Mouse (Mus musculus): ENCODE measurements around the gene Mipep. TPM values are rescaled to one million over a fixed set of nuclear protein-coding genes. Genes with fewer than 3 reads are reported as not detected.

Gene Mipep
- polyA plus RNA-seq, 1 experiment from 2014 or later = 20.5 TPM

DNA sequence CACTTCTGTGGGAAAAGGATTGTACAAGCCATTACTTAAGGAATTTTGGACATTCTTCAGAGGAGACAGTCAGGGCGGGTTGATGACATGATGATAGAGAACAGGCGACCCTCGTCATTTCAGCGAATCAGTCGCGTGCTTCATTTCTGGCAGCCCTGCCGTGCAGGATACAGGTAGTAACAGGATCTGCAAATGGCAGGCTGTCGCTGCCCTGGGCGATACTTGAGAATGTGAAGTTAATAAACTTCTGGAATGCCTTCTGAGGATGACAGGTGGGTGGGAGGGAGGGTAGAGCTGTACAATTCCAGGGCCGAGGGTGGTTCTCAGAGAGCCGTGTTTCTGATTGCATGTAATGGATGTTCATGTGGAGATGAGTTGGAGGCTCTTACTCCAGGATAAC, 82.0 kb downstream of the Mipep start:
- Histone ChIP-seq H3K4me1 (replicated peaks; ENCODE audit: control insufficient read depth, insufficient read depth, low read length) (no peaks in the 10 kb centered on the region), H3K9ac (replicated peaks; ENCODE audit: low read depth, low read length) (no peak overlapping the region), H3K4me2 (ENCODE audit: low read length) (no peak overlapping the region), H3K36me3 (ENCODE audit: control insufficient read depth, insufficient read depth) (no peaks in the 10 kb centered on the region), H3K9me3 (ENCODE audit: control insufficient read depth, low read length) (no peaks in the 10 kb centered on the region), H3K27me3 (replicated peaks; ENCODE audit: control insufficient read depth, insufficient read depth, low read length) (no peaks in the 10 kb centered on the region), H3K4me3 (replicated peaks; ENCODE audit: low read length) (no peak overlapping the region), H3K27ac (ENCODE audit: low read length) (no peak overlapping the region)
- whole genome bisulfite sequencing = 83% methylated on average over 11 of the region's 11 CpGs
- ATAC-seq = no peak

DNA sequence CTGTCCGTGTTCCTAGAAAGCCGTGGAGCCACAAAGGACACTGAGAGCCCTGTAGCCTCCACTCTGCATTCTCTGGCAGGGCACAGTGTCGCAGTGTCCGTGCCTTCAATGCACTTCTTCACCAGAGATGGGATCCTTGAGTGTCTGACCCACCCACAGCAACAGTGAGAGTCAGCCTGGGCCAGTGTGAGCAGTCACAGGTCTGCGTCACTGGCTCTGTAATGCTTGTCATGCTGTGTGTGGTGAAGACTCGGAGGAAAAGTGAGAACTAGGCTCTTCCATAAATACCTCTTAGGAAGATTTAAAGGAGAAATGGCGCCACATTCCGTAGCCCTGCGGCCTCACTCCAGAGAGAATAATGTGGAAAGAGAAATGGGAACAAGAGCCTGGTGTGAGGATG, 84.0 kb downstream of the Mipep start:
- WGBS = 22% methylated on average over 9 of the region's 9 CpGs
- no peak for ATAC-seq
- no peak overlapping the region for H3K9ac ChIP-seq (replicated peaks; ENCODE audit: low read depth, low read length)

GRCm38 (mm10) chr14:60871831-60872230, 87.5 kb downstream of the Mipep start:
- ATAC-seq = no peak
- Histone ChIP-seq H3K36me3 (ENCODE audit: control insufficient read depth, insufficient read depth) (peaks cover 2% of the 10 kb centered on the region; the same call in 1 of the 2 replicates), H3K4me3 (replicated peaks; ENCODE audit: low read length) (no peak overlapping the region), H3K27me3 (replicated peaks; ENCODE audit: control insufficient read depth, insufficient read depth, low read length) (no peaks in the 10 kb centered on the region), H3K9me3 (ENCODE audit: control insufficient read depth, low read length) (no peaks in the 10 kb centered on the region), H3K27ac (ENCODE audit: low read length) (no peak overlapping the region), H3K9ac (replicated peaks; ENCODE audit: low read depth, low read length) (no peak overlapping the region), H3K4me2 (ENCODE audit: low read length) (no peak overlapping the region), H3K4me1 (replicated peaks; ENCODE audit: control insufficient read depth, insufficient read depth, low read length) (no peaks in the 10 kb centered on the region)
- 89% methylated on average over 8 of the region's 8 CpGs for WGBS

More for the DNA sequence above, 84.0 kb downstream of the Mipep start:
- Histone ChIP-seq H3K27ac (ENCODE audit: low read length) (no peak overlapping the region), H3K4me1 (replicated peaks; ENCODE audit: control insufficient read depth, insufficient read depth, low read length) (no peaks in the 10 kb centered on the region), H3K4me3 (replicated peaks; ENCODE audit: low read length) (no peak overlapping the region), H3K36me3 (ENCODE audit: control insufficient read depth, insufficient read depth) (no peaks in the 10 kb centered on the region), H3K4me2 (ENCODE audit: low read length) (no peak overlapping the region), H3K27me3 (replicated peaks; ENCODE audit: control insufficient read depth, insufficient read depth, low read length) (no peaks in the 10 kb centered on the region), H3K9me3 (ENCODE audit: control insufficient read depth, low read length) (no peaks in the 10 kb centered on the region)

GRCm38 (mm10) chr14:60882106-60882505, 97.7 kb downstream of the Mipep start:
- peaks cover 4% of the 10 kb centered on the region for H3K36me3 ChIP-seq (ENCODE audit: control insufficient read depth, insufficient read depth)
- no peak for ATAC-seq
- H3K4me1 ChIP-seq (replicated peaks; ENCODE audit: control insufficient read depth, insufficient read depth, low read length) = no peaks in the 10 kb centered on the region
- H3K9me3 ChIP-seq (ENCODE audit: control insufficient read depth, low read length) = peaks cover 5% of the 10 kb centered on the region; the same call in 1 of the 2 replicates
- no peak overlapping the region for H3K27ac ChIP-seq (ENCODE audit: low read length)
- no peak overlapping the region for H3K9ac ChIP-seq (replicated peaks; ENCODE audit: low read depth, low read length)
- no peak overlapping the region for H3K4me2 ChIP-seq (ENCODE audit: low read length)
- no peaks in the 10 kb centered on the region for H3K27me3 ChIP-seq (replicated peaks; ENCODE audit: control insufficient read depth, insufficient read depth, low read length)
- 93% methylated on average over 5 of the region's 5 CpGs for WGBS
- H3K4me3 ChIP-seq (replicated peaks; ENCODE audit: low read length) = no peak overlapping the region

- whole genome bisulfite sequencing = 91% methylated on average over 4 of the region's 4 CpGs
- Histone ChIP-seq H3K27ac (ENCODE audit: low read length) (no peak overlapping the region), H3K4me2 (ENCODE audit: low read length) (no peak overlapping the region), H3K4me1 (replicated peaks; ENCODE audit: control insufficient read depth, insufficient read depth, low read length) (no peaks in the 10 kb centered on the region), H3K27me3 (replicated peaks; ENCODE audit: control insufficient read depth, insufficient read depth, low read length) (no peaks in the 10 kb centered on the region), H3K9me3 (ENCODE audit: control insufficient read depth, low read length) (peaks cover 5% of the 10 kb centered on the region; the same call in 1 of the 2 replicates), H3K36me3 (ENCODE audit: control insufficient read depth, insufficient read depth) (peaks cover 4% of the 10 kb centered on the region), H3K4me3 (replicated peaks; ENCODE audit: low read length) (no peak overlapping the region), H3K9ac (replicated peaks; ENCODE audit: low read depth, low read length) (no peak overlapping the region)
- no peak for ATAC-seq
Measured at GRCm38 (mm10) chr14:60882681-60883080, 98.3 kb downstream of the Mipep start.

DNA sequence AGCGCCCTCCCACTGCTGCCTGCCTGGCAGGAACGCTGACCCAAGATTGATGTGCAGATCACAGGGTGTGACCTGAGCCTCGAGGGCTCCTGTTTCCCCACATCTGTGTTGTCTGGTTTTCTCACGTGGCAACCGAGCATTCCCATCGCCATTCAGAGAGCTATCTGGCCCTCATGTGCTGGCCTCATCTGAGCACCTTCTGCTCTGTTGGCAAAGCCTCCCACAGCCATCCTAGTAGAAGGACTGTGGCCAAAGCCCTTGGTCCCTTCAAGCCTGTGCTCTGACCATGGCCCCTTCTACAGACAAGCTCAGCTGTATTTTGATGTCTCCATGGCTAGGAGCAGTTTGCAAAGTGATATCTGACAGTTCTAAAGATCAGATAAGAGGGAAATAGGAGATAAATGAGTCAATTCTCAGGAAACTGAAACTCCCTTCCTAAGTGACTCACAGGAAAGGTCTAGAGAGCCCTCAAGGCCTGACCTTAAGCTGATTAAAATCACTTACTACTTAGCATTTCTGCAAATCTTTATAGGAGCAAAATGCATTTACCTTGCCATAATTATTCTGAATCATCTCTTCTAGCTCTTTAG, 101.1 kb downstream of the Mipep start:
- H3K9ac ChIP-seq (replicated peaks; ENCODE audit: low read depth, low read length) = no peak overlapping the region
- 79% methylated on average over 6 of the region's 6 CpGs for WGBS
- H3K36me3 ChIP-seq (ENCODE audit: control insufficient read depth, insufficient read depth) = peaks cover 4% of the 10 kb centered on the region
- H3K9me3 ChIP-seq (ENCODE audit: control insufficient read depth, low read length) = peaks cover 5% of the 10 kb centered on the region; the same call in 1 of the 2 replicates
- no peaks in the 10 kb centered on the region for H3K27me3 ChIP-seq (replicated peaks; ENCODE audit: control insufficient read depth, insufficient read depth, low read length)
- H3K4me1 ChIP-seq (replicated peaks; ENCODE audit: control insufficient read depth, insufficient read depth, low read length) = no peaks in the 10 kb centered on the region
- H3K27ac ChIP-seq (ENCODE audit: low read length) = no peak overlapping the region
- H3K4me2 ChIP-seq (ENCODE audit: low read length) = no peak overlapping the region
- H3K4me3 ChIP-seq (replicated peaks; ENCODE audit: low read length) = no peak overlapping the region
- ATAC-seq = no peak

DNA sequence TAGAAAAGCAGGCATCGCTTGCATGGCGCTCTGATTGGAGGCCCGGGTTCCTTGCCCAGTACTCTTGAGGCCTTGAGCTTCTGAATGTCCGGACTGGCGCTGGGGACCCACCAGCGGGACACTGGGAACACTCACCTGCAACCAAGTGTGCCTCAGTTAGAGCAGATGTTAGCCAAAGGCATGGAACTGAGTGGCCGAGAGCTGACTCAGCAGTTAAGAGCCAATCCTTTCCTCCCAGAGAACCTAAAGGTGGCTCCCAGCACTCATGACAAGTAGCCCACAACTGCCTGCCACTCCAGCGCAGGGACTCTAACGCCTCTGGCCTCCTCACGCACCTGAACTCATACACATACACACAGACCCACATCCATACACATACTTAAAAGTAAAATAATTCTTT, 109.5 kb downstream of the Mipep start:
- H3K27ac ChIP-seq (ENCODE audit: low read length) = no peak overlapping the region
- no peaks in the 10 kb centered on the region for H3K27me3 ChIP-seq (replicated peaks; ENCODE audit: control insufficient read depth, insufficient read depth, low read length)
- no peaks in the 10 kb centered on the region for H3K36me3 ChIP-seq (ENCODE audit: control insufficient read depth, insufficient read depth)
- H3K9me3 ChIP-seq (ENCODE audit: control insufficient read depth, low read length) = no peaks in the 10 kb centered on the region
- ATAC-seq = no peak
- no peak overlapping the region for H3K4me2 ChIP-seq (ENCODE audit: low read length)
- no peaks in the 10 kb centered on the region for H3K4me1 ChIP-seq (replicated peaks; ENCODE audit: control insufficient read depth, insufficient read depth, low read length)
- H3K9ac ChIP-seq (replicated peaks; ENCODE audit: low read depth, low read length) = no peak overlapping the region
- WGBS = 89% methylated on average over 10 of the region's 10 CpGs
- H3K4me3 ChIP-seq (replicated peaks; ENCODE audit: low read length) = no peak overlapping the region

GRCm38 (mm10) chr14:60895172-60896000, 111.0 kb downstream of the Mipep start:
- Histone ChIP-seq H3K27me3 (replicated peaks; ENCODE audit: control insufficient read depth, insufficient read depth, low read length) (no peaks in the 10 kb centered on the region), H3K4me2 (ENCODE audit: low read length) (no peak overlapping the region), H3K9ac (replicated peaks; ENCODE audit: low read depth, low read length) (no peak overlapping the region), H3K27ac (ENCODE audit: low read length) (no peak overlapping the region), H3K9me3 (ENCODE audit: control insufficient read depth, low read length) (no peaks in the 10 kb centered on the region), H3K4me1 (replicated peaks; ENCODE audit: control insufficient read depth, insufficient read depth, low read length) (no peaks in the 10 kb centered on the region), H3K4me3 (replicated peaks; ENCODE audit: low read length) (no peak overlapping the region), H3K36me3 (ENCODE audit: control insufficient read depth, insufficient read depth) (no peaks in the 10 kb centered on the region)
- WGBS = 73% methylated on average over 19 of the region's 19 CpGs
- ATAC-seq = no peak; the same call in 1 of the 2 replicates

- 52% methylated on average over 5 of the region's 5 CpGs for WGBS
- Histone ChIP-seq H3K4me1 (replicated peaks; ENCODE audit: control insufficient read depth, insufficient read depth, low read length) (no peaks in the 10 kb centered on the region), H3K36me3 (ENCODE audit: control insufficient read depth, insufficient read depth) (no peaks in the 10 kb centered on the region), H3K9ac (replicated peaks; ENCODE audit: low read depth, low read length) (no peak overlapping the region), H3K27me3 (replicated peaks; ENCODE audit: control insufficient read depth, insufficient read depth, low read length) (no peaks in the 10 kb centered on the region), H3K4me3 (replicated peaks; ENCODE audit: low read length) (no peak overlapping the region), H3K4me2 (ENCODE audit: low read length) (no peak overlapping the region), H3K9me3 (ENCODE audit: control insufficient read depth, low read length) (no peaks in the 10 kb centered on the region), H3K27ac (ENCODE audit: low read length) (no peak overlapping the region)
- ATAC-seq = no peak
Measured at GRCm38 (mm10) chr14:60898086-60898667, 113.8 kb downstream of the Mipep start.

Data from forebrain, embryonic 16.5 days (tissue).